Mouse (Mus musculus) limb, embryonic 12.5 days (tissue): ENCODE data around the gene Ier3. TPM values are rescaled to one million over a fixed set of nuclear protein-coding genes. Genes with fewer than 3 reads are reported as not detected.
"Not testable (repeated sequence)": the region's sequence is repeated elsewhere in the genome, so short reads cannot be mapped to it uniquely, and the experiment has no call there.

ENCODE experiments used
- ATAC-seq: fragments of 200-750 bp; cut with Nextera tagmentation; 2 replicates; pipeline ENCODE4 v1.8.0; 2017; ENCODE audit warnings: low read depth, moderate TSS enrichment; ENCODE audit not compliant: insufficient number of reproducible peaks, insufficient read depth, low FRiP score, low TSS enrichment
- H3K27ac ChIP-seq: fragments of 300-500 bp; sonication (generic); 2 replicates; pipeline ENCODE4 v1.5.1; 2016; ENCODE audit warnings: mild to moderate bottlenecking, moderate library complexity
- H3K27me3 ChIP-seq: fragments of 300-500 bp; sonication (generic); 2 replicates; pipeline ENCODE4 v1.6.1; 2016; ENCODE audit warnings: mild to moderate bottlenecking, moderate library complexity
- H3K36me3 ChIP-seq: fragments of 300-500 bp; sonication (generic); 2 replicates; pipeline ENCODE4 v1.6.1; 2016; ENCODE audit warnings: mild to moderate bottlenecking, moderate library complexity
- H3K4me1 ChIP-seq: fragments of 300-500 bp; sonication (generic); replicated peaks from 2 replicates; pipeline ENCODE4 v1.6.1; 2016
- H3K4me2 ChIP-seq: fragments of 300-500 bp; sonication (generic); 2 replicates; pipeline ENCODE4 v1.6.1; 2016; ENCODE audit warnings: mild to moderate bottlenecking, moderate library complexity
- H3K4me3 ChIP-seq: fragments of 300-500 bp; sonication (generic); replicated peaks from 2 replicates; pipeline ENCODE4 v1.5.1; 2016; ENCODE audit warnings: mild to moderate bottlenecking
- H3K9ac ChIP-seq: fragments of 300-500 bp; sonication (generic); replicated peaks from 2 replicates; pipeline ENCODE4 v1.6.1; 2016; ENCODE audit warnings: mild to moderate bottlenecking, moderate library complexity
- H3K9me3 ChIP-seq: fragments of 300-500 bp; sonication (generic); 2 replicates; pipeline ENCODE4 v1.6.1; 2016; ENCODE audit warnings: mild to moderate bottlenecking, moderate library complexity
- WGBS: fragments of 180-500 bp; shearing (Covaris S2); methylation state at CpG from one replicate; pipeline ENCODE4 v1.1.7; 2016; 5-methylcytosine and 5-hydroxymethylcytosine counted together
- polyA plus RNA-seq: library from polyadenylated mRNA; unstranded; fragments of >200 nt; fragmentation: Nextera tagmentation; extraction: Ambion mirVana; gene quantifications from 2 replicates; pipeline ENCODE4 v1.2.1, GENCODE M21; 2016

Gene Ier3
- polyA plus RNA-seq, 1 experiment from 2014 or later = 9.9 TPM

DNA sequence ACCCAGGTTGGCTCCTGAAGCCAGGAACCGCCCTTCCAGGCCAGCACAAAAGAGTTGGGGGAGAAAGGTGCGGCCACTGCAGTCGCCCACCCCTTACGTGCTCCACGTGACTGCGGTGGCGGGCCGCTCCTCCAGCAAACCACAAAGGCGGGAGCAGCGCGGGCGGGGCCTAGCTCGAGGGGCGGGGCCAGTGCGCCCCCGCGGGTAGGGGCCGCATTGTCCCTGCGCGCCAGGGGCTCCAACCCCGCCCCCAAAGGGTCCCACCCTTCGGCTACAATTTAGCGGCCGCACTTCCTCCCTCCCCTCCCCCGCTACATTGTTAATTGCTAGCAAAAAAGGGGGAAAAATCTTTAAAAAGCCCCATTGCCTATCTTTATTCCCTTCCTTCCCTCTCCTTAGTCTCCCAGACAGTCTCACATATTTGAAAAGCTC, 15.5 kb downstream of the Ier3 start:
- H3K4me2 ChIP-seq = peak overlapping the region; percentile 74
- H3K4me1 ChIP-seq = peaks cover 32% of the 10 kb centered on the region
- H3K36me3 ChIP-seq = peaks cover 47% of the 10 kb centered on the region
- H3K9me3 ChIP-seq = no peaks in the 10 kb centered on the region
- ATAC-seq = peak; percentile 11; the same call in 1 of the 2 replicates
- whole genome bisulfite sequencing = 0% methylated on average over 25 of the region's 25 CpGs
- peak overlapping the region; percentile 81 for H3K4me3 ChIP-seq
- peak overlapping the region; percentile 99 for H3K27ac ChIP-seq
- peak overlapping the region; percentile 96 for H3K9ac ChIP-seq
- no peaks in the 10 kb centered on the region for H3K27me3 ChIP-seq

DNA sequence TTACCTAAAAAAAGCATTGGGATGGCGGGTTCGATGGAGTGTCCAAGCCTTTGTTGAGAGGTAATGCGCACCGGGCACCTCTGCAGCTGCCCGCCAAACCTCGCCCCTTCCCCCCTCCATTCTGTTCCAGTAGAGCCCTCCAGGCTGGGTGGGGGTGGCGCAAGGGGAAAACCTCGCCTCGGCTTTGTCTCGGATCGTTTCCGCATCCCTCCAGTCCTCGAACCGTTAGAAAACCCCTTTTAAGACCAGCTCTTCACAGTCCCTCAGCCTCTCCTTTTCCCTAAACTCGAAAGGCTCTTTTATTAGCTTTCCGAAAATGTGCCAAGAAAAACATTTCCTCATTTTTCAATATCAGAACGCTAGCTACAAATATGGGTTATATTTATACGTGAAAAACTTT, 16.0 kb downstream of the Ier3 start:
- no peaks in the 10 kb centered on the region for H3K27me3 ChIP-seq

DNA sequence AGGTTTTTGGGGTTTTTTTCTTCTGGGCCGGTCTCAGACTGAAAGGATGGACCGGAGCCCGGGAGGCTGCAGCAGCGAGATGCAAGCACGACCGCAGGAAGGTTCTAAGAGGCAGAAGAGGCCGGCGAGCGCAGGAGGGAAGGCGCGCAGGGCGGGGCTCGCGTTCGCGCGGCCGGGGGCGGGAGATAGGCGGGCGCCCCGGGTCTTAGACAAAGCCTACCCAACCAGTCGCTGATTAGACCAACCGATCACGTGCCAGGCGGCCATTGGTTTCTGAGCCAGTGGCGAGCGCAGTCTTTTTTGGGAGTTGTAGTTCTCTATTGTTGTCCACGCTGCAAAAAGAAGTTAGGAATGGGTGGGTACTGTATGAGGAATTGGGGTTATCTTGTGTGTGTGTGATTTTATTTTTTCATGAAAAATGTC, 16.6 kb downstream of the Ier3 start, which contains the start of gene Tubb5:
Gene Tubb5, minus strand, starts transcription at position 185 of the 423 bp plus-strand sequence.
- WGBS = under 1% methylated on average over 29 of the region's 29 CpGs
- Histone ChIP-seq H3K4me1 (peaks cover 42% of the 10 kb centered on the region), H3K27ac (peak within 1 kb of the TSS; percentile 99), H3K27me3 (no peaks in the 10 kb centered on the region), H3K36me3 (peaks cover 37% of the 10 kb centered on the region), H3K9me3 (no peaks in the 10 kb centered on the region), H3K9ac (peak within 1 kb of the TSS; percentile 96), H3K4me2 (peak within 1 kb of the TSS; percentile 74), H3K4me3 (peak within 1 kb of the TSS; percentile 81)
- peak; percentile 56 for ATAC-seq

More for the DNA sequence above, 16.0 kb downstream of the Ier3 start:
- H3K27ac ChIP-seq = peak overlapping the region; percentile 99
- no peaks in the 10 kb centered on the region for H3K9me3 ChIP-seq
- peak overlapping the region; percentile 96 for H3K9ac ChIP-seq
- under 1% methylated on average over 18 of the region's 18 CpGs for WGBS
- peaks cover 43% of the 10 kb centered on the region for H3K36me3 ChIP-seq
- peaks cover 36% of the 10 kb centered on the region for H3K4me1 ChIP-seq
- ATAC-seq = 0 out of 2 replicates have a peak, but pooled peaks have one; percentile 0
- peak overlapping the region; percentile 81 for H3K4me3 ChIP-seq
- peak overlapping the region; percentile 74 for H3K4me2 ChIP-seq

DNA sequence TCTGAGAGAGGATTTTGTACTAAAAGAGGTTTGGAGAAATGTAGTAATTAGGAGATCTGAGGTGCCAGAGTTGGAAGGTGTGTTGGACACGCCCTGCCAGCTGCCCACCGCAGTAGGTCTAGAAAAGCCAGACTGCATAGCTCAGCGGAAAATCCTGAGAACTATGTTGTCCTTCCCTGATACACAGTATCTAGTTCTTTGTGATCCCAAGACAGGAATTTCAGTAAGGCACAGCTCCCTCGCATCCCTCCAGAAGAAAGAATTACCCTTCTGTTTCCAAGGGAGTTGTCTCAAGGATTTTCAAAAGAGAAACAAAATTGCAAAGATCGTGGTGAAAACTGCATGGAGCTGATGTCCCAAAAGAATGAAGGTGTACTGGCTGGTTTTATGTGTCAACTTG, 17.1 kb downstream of the Ier3 start:
- Histone ChIP-seq H3K4me2 (peak overlapping the region; percentile 60), H3K4me3 (peak overlapping the region; percentile 81), H3K27me3 (no peaks in the 10 kb centered on the region), H3K27ac (peak overlapping the region; percentile 99), H3K36me3 (peaks cover 32% of the 10 kb centered on the region), H3K9ac (peak overlapping the region; percentile 96), H3K9me3 (no peaks in the 10 kb centered on the region), H3K4me1 (peaks cover 40% of the 10 kb centered on the region)
- no peak for ATAC-seq
- 2% methylated on average over 5 of the region's 5 CpGs for WGBS

GRCm38 (mm10) chr17:35839002-35839401, 17.5 kb downstream of the Ier3 start:
- H3K9ac ChIP-seq = peak overlapping the region; percentile 96
- H3K4me3 ChIP-seq = peak overlapping the region; percentile 81
- peak overlapping the region; percentile 99 for H3K27ac ChIP-seq
- not testable (repeated sequence) for ATAC-seq, H3K9me3 ChIP-seq, H3K27me3 ChIP-seq
- peaks cover 37% of the 10 kb centered on the region for H3K4me1 ChIP-seq
- H3K4me2 ChIP-seq = peak overlapping the region; percentile 60
- H3K36me3 ChIP-seq = peaks cover 28% of the 10 kb centered on the region
- 55% methylated on average over 3 of the region's 3 CpGs for WGBS

GRCm38 (mm10) chr17:35840561-35840960, 19.1 kb downstream of the Ier3 start:
- no peak overlapping the region for H3K27ac ChIP-seq
- peak overlapping the region; percentile 37 for H3K4me2 ChIP-seq
- H3K9ac ChIP-seq = no peak overlapping the region
- peak overlapping the region; percentile 59 for H3K4me3 ChIP-seq
- no peak for ATAC-seq
- no peaks in the 10 kb centered on the region for H3K9me3 ChIP-seq
- peaks cover 27% of the 10 kb centered on the region for H3K36me3 ChIP-seq
- H3K27me3 ChIP-seq = no peaks in the 10 kb centered on the region
- H3K4me1 ChIP-seq = peaks cover 23% of the 10 kb centered on the region
- 56% methylated on average over 14 of the region's 14 CpGs for WGBS

DNA sequence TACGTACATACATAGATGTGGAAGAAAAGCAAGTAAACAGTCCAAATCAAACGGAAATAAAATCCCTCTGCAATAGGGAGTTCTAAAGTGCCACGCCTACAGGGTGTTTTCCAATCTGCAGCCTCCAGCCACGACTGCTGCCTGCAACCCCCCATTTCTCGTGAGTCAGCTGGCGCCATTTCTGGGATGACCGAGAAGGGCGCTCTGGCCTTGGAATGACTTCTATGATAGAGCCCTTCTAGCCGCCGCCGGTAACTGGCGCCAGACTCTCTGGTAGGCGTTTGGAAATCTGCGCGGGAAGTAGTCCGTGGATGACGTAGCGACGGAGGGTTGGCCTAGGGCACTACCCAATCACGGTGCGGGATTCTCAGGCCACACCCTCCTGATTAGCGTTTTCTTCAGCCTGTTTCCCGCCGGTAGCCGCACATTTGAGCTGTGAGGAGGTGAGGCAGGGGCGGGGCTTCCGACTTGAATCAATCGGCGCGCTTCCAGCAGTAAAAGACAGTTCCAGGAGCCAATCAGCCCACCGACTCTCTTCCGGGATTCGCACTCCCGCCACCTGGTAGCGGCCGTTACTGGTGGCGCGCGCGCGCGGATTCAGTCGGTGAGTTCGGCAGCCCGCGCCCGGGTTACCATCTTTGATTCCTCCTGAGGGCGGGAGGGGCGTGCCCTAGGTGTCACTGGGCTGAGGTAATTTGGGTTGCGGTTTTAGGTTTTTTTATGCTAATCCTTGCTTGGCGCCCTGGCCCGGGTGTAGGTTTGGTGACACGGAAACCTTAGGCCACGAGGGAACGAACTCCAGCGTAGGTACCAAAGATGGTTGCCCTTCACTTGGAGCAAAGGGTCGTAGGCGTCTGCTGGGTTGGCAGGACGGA, 19.8 kb downstream of the Ier3 start, which contains the start of gene Mdc1:
Gene Mdc1, plus strand, starts transcription at position 440 of the 875 bp plus-strand sequence.
- Histone ChIP-seq H3K36me3 (peaks cover 27% of the 10 kb centered on the region), H3K4me3 (peak within 1 kb of the TSS; percentile 59), H3K4me1 (peaks cover 17% of the 10 kb centered on the region), H3K9me3 (no peaks in the 10 kb centered on the region), H3K27ac (peak within 1 kb of the TSS; percentile 86), H3K4me2 (peak within 1 kb of the TSS; percentile 76), H3K27me3 (no peaks in the 10 kb centered on the region), H3K9ac (peak within 1 kb of the TSS; percentile 70)
- ATAC-seq = peak; percentile 89
- WGBS = under 1% methylated on average over 59 of the region's 59 CpGs

GRCm38 (mm10) chr17:35842006-35842405, 20.5 kb downstream of the Ier3 start:
- ATAC-seq = no peak
- 24% methylated on average over 11 of the region's 11 CpGs for WGBS
- peaks cover 17% of the 10 kb centered on the region for H3K4me1 ChIP-seq
- peak overlapping the region; percentile 59 for H3K4me3 ChIP-seq
- peak overlapping the region; percentile 76 for H3K4me2 ChIP-seq
- H3K36me3 ChIP-seq = peaks cover 28% of the 10 kb centered on the region
- peak overlapping the region; percentile 86 for H3K27ac ChIP-seq
- H3K9ac ChIP-seq = peak overlapping the region; percentile 70
- H3K27me3 ChIP-seq = no peaks in the 10 kb centered on the region
- H3K9me3 ChIP-seq = no peaks in the 10 kb centered on the region

- Histone ChIP-seq H3K4me1 (peaks cover 17% of the 10 kb centered on the region), H3K4me3 (no peak overlapping the region)
- WGBS = 93% methylated on average over 3 of the region's 3 CpGs
Observed at GRCm38 (mm10) chr17:35843514-35843913, 22.0 kb downstream of the Ier3 start.

DNA sequence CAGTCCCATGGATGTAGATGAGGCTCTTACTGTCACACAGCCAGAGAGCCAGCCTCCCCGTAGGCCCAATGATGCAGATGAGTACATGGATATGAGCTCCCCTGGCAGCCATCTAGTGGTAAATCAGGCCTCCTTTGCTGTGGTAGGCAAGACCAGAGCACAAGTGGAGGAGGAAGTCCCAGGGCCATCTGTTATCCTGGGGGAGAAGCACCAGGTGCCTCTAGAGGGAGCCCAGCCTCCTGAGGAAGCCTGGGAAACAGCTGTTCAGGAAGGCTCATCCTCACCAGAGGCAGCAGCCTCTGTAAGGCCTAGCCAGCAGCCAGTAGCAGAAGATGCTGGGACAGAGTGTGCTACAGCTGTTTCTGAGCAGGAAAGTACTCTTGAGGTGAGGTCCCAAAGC, 26.6 kb downstream of the Ier3 start:
- peaks cover 87% of the 10 kb centered on the region for H3K36me3 ChIP-seq
- H3K27me3 ChIP-seq = no peaks in the 10 kb centered on the region
- H3K9me3 ChIP-seq = no peaks in the 10 kb centered on the region
- no peak for ATAC-seq
- peaks cover under 1% of the 10 kb centered on the region; the same call in 1 of the 2 replicates for H3K4me1 ChIP-seq
- H3K4me2 ChIP-seq = no peak overlapping the region
- no peak overlapping the region for H3K9ac ChIP-seq
- 71% methylated on average over 1 of the region's 1 CpGs for WGBS
- no peak overlapping the region for H3K27ac ChIP-seq
- H3K4me3 ChIP-seq = no peak overlapping the region

More at GRCm38 (mm10) chr17:35843514-35843913, 22.0 kb downstream of the Ier3 start:
- peaks cover 43% of the 10 kb centered on the region for H3K36me3 ChIP-seq
- no peak overlapping the region for H3K27ac ChIP-seq
- H3K9me3 ChIP-seq = no peaks in the 10 kb centered on the region
- H3K4me2 ChIP-seq = no peak overlapping the region
- no peak for ATAC-seq
- H3K27me3 ChIP-seq = no peaks in the 10 kb centered on the region
- H3K9ac ChIP-seq = no peak overlapping the region

DNA sequence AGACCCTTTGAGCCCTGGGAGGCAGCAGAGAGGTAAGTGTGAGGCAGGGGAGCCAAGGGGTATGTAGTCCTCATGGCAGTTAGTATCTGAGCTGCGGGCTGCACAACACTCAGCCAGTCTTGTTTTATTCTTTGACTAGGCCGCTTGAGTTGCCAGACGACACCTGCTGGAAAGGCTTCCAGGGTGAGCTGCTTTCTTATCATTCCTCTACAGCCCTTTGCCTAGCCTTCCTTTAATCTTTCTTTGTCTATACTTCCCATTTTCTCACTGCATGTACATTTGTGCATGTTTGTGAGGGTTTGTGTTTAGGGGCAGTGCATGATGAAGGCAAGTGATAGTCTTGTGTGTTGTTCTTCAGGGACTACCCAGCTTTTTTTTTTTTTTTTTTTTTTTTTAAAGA, 29.5 kb downstream of the Ier3 start:
- Histone ChIP-seq H3K9ac (no peak overlapping the region), H3K27ac (no peak overlapping the region), H3K4me1 (no peaks in the 10 kb centered on the region), H3K36me3 (peaks cover 94% of the 10 kb centered on the region), H3K27me3 (no peaks in the 10 kb centered on the region), H3K4me3 (no peak overlapping the region), H3K4me2 (no peak overlapping the region), H3K9me3 (no peaks in the 10 kb centered on the region)
- ATAC-seq = no peak
- WGBS = 87% methylated on average over 3 of the region's 3 CpGs
